Mouse (Mus musculus): ENCODE measurements around the gene Pim3. TPM values are rescaled to one million over a fixed set of nuclear protein-coding genes. Genes with fewer than 3 reads are reported as not detected.
"Not testable (repeated sequence)": the region's sequence is repeated elsewhere in the genome, so short reads cannot be mapped to it uniquely, and the experiment has no call there.

Gene Pim3
- 64.1 and 68.0 TPM in 2 replicates for polyA plus RNA-seq (2015; fragmentation: Nextera tagmentation; extraction: Ambion mirVana)

DNA sequence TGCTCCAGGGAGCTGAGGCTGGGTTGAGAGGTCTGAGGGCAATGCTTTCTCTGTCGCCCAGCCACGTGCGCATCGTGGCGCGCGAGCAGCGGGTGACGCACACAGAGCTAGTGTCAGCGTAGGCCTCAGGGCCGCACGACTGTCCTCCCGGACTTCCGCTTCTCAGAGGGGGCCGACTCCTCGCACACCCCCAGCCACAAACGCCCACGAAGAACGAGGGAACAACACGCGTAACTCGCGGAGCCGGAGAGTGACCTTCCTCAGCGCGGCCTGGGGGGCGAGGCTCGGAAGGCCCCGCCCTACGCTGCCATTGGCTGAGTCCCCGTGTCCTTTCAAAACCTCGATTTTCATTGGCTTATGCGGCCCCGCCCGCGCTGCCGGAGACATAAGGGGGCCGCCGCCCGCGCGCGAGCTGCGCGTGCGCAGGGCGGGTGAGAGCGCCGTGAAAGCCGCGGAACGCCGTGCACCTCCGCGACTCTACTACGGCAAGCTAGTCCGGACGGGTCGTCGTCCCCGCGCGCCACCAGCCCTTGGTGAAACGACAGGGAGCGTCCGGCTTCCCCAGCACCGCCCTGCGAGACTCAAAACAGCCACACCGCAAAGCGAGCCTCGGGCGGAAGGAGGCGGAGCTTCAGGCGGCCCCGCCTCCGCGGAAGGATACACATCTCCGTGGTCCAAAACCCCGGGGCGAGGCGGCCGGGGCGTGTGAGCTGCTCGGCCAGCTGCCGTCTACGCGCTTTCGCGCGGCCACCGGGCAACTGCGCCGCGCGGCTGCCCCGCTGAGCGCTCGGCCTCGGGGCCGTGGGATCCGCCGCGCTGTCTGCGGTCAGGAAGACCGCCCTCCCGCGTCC, at the start of gene Pim3:
Gene Pim3 (plus strand): TSS at position 415 of the 851 bp plus-strand sequence.
- peak within 1 kb of the TSS; percentile 89 for H3K4me3 ChIP-seq (ENCODE audit: low read length)
- H3K27ac ChIP-seq (ENCODE audit: low read length) = peak within 1 kb of the TSS; percentile 98
- H3K4me1 ChIP-seq (replicated peaks; ENCODE audit: control insufficient read depth, insufficient read depth, low read length) = peaks cover 37% of the 10 kb centered on the region
- no peaks in the 10 kb centered on the region for H3K9me3 ChIP-seq (ENCODE audit: control insufficient read depth, low read length)
- WGBS = 0% methylated on average over 83 of the region's 107 CpGs
- peak within 1 kb of the TSS; percentile 89 for H3K9ac ChIP-seq (ENCODE audit: low read length)
- peak; percentile 85 for ATAC-seq (ENCODE audit: low read depth)
- peaks cover 10% of the 10 kb centered on the region for H3K36me3 ChIP-seq (ENCODE audit: control insufficient read depth, insufficient read depth, low read length)
- peak within 1 kb of the TSS; percentile 84 for H3K4me2 ChIP-seq (ENCODE audit: low read depth, low read length)
- no peaks in the 10 kb centered on the region for H3K27me3 ChIP-seq (ENCODE audit: control insufficient read depth, insufficient read depth, low read depth, low read length)

DNA sequence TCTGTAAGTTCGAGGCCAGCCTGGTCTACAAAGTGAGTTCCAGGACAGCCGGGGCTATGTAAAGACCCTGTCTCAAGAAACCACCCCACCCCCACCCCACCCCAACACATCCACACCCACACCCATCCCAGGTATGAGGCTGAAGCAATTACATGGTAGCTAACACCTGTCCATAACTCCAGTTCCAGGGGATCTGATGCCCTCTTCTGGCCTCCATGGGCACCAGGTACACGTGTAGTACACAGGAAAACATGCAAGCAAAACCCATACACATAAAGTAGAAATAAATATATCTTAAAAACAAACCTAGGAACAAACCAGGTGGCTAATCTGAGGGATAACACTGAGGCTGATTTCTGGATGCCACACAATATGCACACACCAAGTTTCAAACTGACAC, 48.7 kb upstream of the Pim3 start:
- Histone ChIP-seq H3K4me1 (replicated peaks; ENCODE audit: control insufficient read depth, insufficient read depth, low read length) (peaks cover 2% of the 10 kb centered on the region), H3K27ac (ENCODE audit: low read length) (no peak overlapping the region), H3K4me3 (ENCODE audit: low read length) (no peak overlapping the region), H3K36me3 (ENCODE audit: control insufficient read depth, insufficient read depth, low read length) (peaks cover 17% of the 10 kb centered on the region), H3K27me3 (ENCODE audit: control insufficient read depth, insufficient read depth, low read depth, low read length) (no peaks in the 10 kb centered on the region), H3K4me2 (ENCODE audit: low read depth, low read length) (no peak overlapping the region), H3K9ac (ENCODE audit: low read length) (no peak overlapping the region), H3K9me3 (ENCODE audit: control insufficient read depth, low read length) (no peaks in the 10 kb centered on the region)
- WGBS = 90% methylated on average over 3 of the region's 3 CpGs
- no peak for ATAC-seq (ENCODE audit: low read depth)

DNA sequence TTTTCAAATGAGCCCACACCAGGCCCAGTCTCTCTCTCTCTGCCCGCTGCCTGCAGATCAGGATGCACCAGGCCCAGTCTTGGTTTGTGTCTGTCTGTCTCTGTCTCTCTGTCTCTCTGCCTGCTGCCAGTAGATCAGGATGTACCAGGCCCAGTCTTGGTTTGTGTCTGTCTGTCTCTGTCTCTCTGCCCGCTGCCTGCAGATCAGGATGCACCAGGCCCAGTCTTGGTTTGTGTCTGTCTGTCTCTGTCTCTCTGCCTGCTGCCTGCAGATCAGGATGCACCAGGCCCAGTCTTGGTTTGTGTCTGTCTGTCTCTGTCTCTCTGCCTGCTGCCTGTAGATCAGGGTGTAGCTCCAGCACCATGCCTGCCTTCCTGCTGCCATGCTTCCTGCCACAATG, 48.1 kb upstream of the Pim3 start:
- H3K9me3 ChIP-seq (ENCODE audit: control insufficient read depth, low read length); H3K4me2 ChIP-seq (ENCODE audit: low read depth, low read length); H3K4me3 ChIP-seq (ENCODE audit: low read length); H3K27ac ChIP-seq (ENCODE audit: low read length); H3K4me1 ChIP-seq (replicated peaks; ENCODE audit: control insufficient read depth, insufficient read depth, low read length); H3K27me3 ChIP-seq (ENCODE audit: control insufficient read depth, insufficient read depth, low read depth, low read length); ATAC-seq (ENCODE audit: low read depth); H3K9ac ChIP-seq (ENCODE audit: low read length): not testable (repeated sequence)
- peaks cover 17% of the 10 kb centered on the region for H3K36me3 ChIP-seq (ENCODE audit: control insufficient read depth, insufficient read depth, low read length)
- 89% methylated on average over 2 of the region's 2 CpGs for WGBS

DNA sequence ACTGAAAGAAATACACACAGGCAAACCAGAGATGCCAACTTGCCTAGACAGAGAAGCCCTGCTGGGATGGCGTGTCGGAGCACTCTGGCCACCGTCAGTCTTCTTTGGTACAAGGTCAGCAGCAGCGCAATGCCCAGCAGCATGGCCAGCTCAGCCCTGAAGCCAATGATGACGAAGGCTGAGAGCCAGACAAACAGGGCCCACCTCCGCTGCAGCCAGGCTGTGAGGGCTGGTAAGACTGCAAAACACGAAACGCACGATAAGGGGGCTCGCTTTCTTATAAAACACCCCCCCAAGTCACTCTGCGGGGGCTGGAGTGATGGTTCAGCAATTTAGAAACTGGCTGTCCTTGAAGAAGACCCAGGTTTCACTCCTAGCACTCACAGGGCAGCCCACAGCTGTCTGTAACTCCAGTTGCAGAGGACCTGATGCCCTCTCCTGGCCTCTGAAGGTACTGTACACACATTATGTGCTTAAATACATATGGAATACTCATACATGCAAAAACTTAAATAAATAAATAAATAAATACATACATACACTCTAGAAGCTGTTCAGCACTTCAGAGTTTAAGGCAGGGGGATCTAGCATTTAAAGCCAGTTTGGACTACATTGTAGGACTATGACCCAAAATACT, 47.5 kb upstream of the Pim3 start:
- no peak overlapping the region for H3K4me2 ChIP-seq (ENCODE audit: low read depth, low read length)
- H3K9ac ChIP-seq (ENCODE audit: low read length) = no peak overlapping the region
- no peaks in the 10 kb centered on the region for H3K9me3 ChIP-seq (ENCODE audit: control insufficient read depth, low read length)
- H3K27ac ChIP-seq (ENCODE audit: low read length) = no peak overlapping the region
- peaks cover 14% of the 10 kb centered on the region for H3K36me3 ChIP-seq (ENCODE audit: control insufficient read depth, insufficient read depth, low read length)
- peaks cover 5% of the 10 kb centered on the region for H3K4me1 ChIP-seq (replicated peaks; ENCODE audit: control insufficient read depth, insufficient read depth, low read length)
- no peak for ATAC-seq (ENCODE audit: low read depth)
- 94% methylated on average over 11 of the region's 11 CpGs for WGBS
- H3K4me3 ChIP-seq (ENCODE audit: low read length) = no peak overlapping the region
- no peaks in the 10 kb centered on the region for H3K27me3 ChIP-seq (ENCODE audit: control insufficient read depth, insufficient read depth, low read depth, low read length)

DNA sequence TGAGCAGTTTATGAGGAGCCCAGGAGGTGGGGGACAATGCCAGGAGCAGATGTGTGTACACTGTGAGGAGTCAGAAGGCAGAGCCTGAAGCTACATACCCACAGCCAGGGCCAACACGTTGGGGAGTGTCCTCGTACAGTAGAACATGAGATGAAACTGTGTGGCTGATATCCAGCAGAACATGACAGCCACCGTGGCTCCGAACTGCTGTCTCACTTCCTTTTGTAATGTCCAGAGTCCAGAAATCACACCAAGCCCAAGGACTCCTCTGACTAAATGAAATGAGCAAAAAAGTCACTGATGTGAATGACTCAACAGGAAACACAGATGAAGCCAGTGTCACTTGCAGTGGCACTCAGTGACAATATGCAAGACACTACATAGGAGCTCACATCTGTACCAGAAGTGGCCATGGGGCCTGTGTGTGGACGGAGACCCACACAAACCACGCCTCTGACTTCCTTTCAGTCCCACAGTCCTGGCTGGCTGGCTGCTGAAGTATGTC, 46.7 kb upstream of the Pim3 start:
- Histone ChIP-seq H3K27ac (ENCODE audit: low read length) (no peak overlapping the region), H3K4me1 (replicated peaks; ENCODE audit: control insufficient read depth, insufficient read depth, low read length) (peaks cover 6% of the 10 kb centered on the region), H3K36me3 (ENCODE audit: control insufficient read depth, insufficient read depth, low read length) (peaks cover 14% of the 10 kb centered on the region), H3K9ac (ENCODE audit: low read length) (no peak overlapping the region), H3K9me3 (ENCODE audit: control insufficient read depth, low read length) (no peaks in the 10 kb centered on the region), H3K4me3 (ENCODE audit: low read length) (no peak overlapping the region), H3K4me2 (ENCODE audit: low read depth, low read length) (no peak overlapping the region), H3K27me3 (ENCODE audit: control insufficient read depth, insufficient read depth, low read depth, low read length) (no peaks in the 10 kb centered on the region)
- no peak for ATAC-seq (ENCODE audit: low read depth)
- 89% methylated on average over 6 of the region's 6 CpGs for WGBS

DNA sequence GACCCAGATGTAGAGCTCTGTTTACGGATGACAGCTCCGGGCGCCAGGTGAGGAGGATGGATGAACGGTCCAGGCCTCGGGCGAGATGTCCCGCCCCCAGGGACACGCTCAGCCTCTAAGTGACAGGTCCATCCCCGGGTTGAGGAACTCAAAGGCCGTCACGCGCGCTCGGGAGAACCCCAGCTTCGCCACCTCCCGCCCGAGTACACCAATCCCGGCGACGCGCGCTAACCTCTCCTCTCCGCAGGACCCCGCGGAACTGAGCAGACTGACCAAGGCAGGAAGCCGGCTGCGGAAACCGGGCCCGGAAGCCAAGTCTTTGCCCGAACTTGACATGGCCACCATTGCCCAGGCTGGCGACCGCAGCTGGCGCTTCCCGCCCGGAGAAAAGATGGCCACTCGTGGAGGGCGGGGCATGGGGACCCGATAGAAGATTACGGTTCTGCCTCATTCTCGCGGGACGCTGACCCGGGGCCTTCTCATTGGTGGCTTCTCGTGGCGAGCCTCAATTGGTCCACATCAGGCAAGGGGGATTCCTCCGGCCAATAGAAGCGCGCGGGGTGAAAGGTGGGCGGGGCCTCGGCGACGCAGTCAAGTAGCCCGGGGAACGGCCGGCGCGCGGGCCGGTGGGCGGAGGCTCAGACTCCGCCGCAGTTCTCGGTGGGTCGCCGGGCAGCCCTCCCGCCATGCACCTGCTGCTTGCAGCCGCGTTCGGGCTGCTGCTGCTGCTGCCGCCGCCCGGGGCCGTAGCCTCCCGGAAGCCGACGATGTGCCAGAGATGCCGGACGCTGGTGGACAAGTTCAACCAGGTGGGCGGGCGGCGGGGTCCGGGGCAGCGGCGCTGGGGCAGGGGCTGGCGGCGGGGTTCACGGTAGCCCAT, 42.7 kb upstream of the Pim3 start, which contains the start of the genes Alg12 and Creld2:
Gene Alg12 (minus strand): TSS at position 293 of the 880 bp plus-strand sequence.
Gene Creld2 (plus strand): TSS at position 621 of the 880 bp plus-strand sequence.
- Histone ChIP-seq H3K36me3 (ENCODE audit: control insufficient read depth, insufficient read depth, low read length) (peaks cover 18% of the 10 kb centered on the region), H3K27me3 (ENCODE audit: control insufficient read depth, insufficient read depth, low read depth, low read length) (no peaks in the 10 kb centered on the region), H3K27ac (ENCODE audit: low read length) (peak within 1 kb of the TSS; percentile 66), H3K4me1 (replicated peaks; ENCODE audit: control insufficient read depth, insufficient read depth, low read length) (peaks cover 14% of the 10 kb centered on the region), H3K9me3 (ENCODE audit: control insufficient read depth, low read length) (no peaks in the 10 kb centered on the region), H3K4me2 (ENCODE audit: low read depth, low read length) (peak within 1 kb of the TSS; percentile 92), H3K9ac (ENCODE audit: low read length) (peak within 1 kb of the TSS; percentile 88), H3K4me3 (ENCODE audit: low read length) (peak within 1 kb of the TSS; percentile 87)
- ATAC-seq (ENCODE audit: low read depth) = peak; percentile 99
- WGBS = under 1% methylated on average over 83 of the region's 88 CpGs

DNA sequence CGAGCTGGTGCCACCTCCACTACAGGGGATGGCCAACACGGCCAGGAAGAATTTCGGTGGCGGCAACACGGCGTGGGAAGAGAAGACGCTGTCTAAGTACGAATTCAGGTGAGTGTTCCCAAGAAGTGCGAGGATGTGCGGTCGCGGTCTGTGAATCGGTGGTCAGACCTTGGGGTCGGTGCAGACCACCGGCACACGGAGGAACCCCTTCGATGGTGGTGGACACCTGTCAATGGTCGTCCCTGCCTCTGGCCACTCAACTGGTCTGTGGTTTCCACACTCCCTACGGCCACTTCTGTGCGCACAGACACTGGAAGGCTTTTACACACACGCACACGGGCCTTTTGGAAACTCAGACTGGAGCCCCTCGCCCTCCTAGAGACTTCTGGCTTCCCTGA, 42.1 kb upstream of the Pim3 start:
- no peaks in the 10 kb centered on the region for H3K27me3 ChIP-seq (ENCODE audit: control insufficient read depth, insufficient read depth, low read depth, low read length)
- peak overlapping the region; percentile 92 for H3K4me2 ChIP-seq (ENCODE audit: low read depth, low read length)
- H3K9me3 ChIP-seq (ENCODE audit: control insufficient read depth, low read length) = no peaks in the 10 kb centered on the region
- peak overlapping the region; percentile 88 for H3K9ac ChIP-seq (ENCODE audit: low read length)
- H3K4me1 ChIP-seq (replicated peaks; ENCODE audit: control insufficient read depth, insufficient read depth, low read length) = peaks cover 14% of the 10 kb centered on the region
- 0 out of 2 replicates have a peak overlapping the region, but pooled peaks have one; percentile 28 for H3K27ac ChIP-seq (ENCODE audit: low read length)
- H3K4me3 ChIP-seq (ENCODE audit: low read length) = peak overlapping the region; percentile 87
- no peak for ATAC-seq (ENCODE audit: low read depth)
- peaks cover 19% of the 10 kb centered on the region for H3K36me3 ChIP-seq (ENCODE audit: control insufficient read depth, insufficient read depth, low read length)
- under 1% methylated on average over 23 of the region's 23 CpGs for WGBS

DNA sequence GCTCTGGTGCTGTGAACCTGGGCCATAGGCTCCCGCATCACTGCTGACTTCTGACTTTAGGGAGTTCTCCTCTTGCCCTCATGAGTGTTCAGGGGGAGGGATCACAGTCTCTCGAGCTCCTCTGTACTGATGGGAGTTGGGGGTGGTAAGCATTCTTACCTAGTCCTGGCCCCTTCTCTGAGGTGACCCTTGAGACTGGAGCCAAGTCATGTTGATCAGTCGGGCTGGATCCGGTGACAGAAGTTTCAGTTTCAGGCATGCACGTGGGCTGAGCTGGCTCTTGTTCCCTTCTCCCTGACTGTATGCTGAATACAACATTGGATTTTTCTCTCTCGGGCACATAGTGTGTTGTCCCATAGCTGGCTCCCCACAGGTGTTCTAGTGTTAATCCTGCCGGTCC, 40.6 kb upstream of the Pim3 start:
- WGBS = 75% methylated on average over 7 of the region's 7 CpGs

More for the DNA sequence above, 40.6 kb upstream of the Pim3 start:
- Histone ChIP-seq H3K27me3 (ENCODE audit: control insufficient read depth, insufficient read depth, low read depth, low read length) (no peaks in the 10 kb centered on the region), H3K4me2 (ENCODE audit: low read depth, low read length) (no peak overlapping the region), H3K27ac (ENCODE audit: low read length) (no peak overlapping the region), H3K4me3 (ENCODE audit: low read length) (no peak overlapping the region), H3K9ac (ENCODE audit: low read length) (no peak overlapping the region), H3K9me3 (ENCODE audit: control insufficient read depth, low read length) (no peaks in the 10 kb centered on the region), H3K4me1 (replicated peaks; ENCODE audit: control insufficient read depth, insufficient read depth, low read length) (peaks cover 14% of the 10 kb centered on the region), H3K36me3 (ENCODE audit: control insufficient read depth, insufficient read depth, low read length) (peaks cover 21% of the 10 kb centered on the region)
- ATAC-seq (ENCODE audit: low read depth) = no peak

Measured in lung, embryonic 16.5 days (tissue).